Mouse (Mus musculus): ENCODE measurements around the gene AU022252. TPM values are rescaled to one million over a fixed set of nuclear protein-coding genes. Genes with fewer than 3 reads are reported as not detected.

The AU022252 gene
- polyA plus RNA-seq, 1 experiment from 2014 or later: 26.8 TPM

DNA sequence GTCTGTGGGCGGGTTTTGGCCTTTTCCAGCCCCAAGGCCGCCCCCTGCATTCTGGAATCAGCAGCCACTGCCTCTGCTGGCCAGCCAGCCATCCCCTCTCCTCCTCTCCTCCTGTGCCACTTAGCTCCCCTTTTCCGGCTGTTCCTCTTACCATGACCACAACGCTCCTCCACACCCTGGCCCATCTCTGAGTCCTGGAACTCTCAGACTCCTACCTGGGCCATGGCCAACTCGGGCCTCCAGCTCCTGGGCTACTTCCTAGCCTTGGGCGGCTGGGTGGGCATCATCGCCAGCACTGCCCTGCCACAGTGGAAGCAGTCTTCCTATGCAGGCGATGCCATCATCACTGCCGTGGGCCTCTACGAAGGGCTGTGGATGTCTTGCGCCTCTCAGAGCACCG lies 22.8 kb upstream of the AU022252 start, which contains the start of gene Cldn19:
Cldn19 (plus strand) TSS at position 64 of the 400 bp plus-strand sequence.
- Histone ChIP-seq H3K9ac (no peak within 1 kb of the TSS), H3K4me3 (no peak within 1 kb of the TSS)
- WGBS: 76% methylated on average over 12 of the region's 12 CpGs

GRCm38 (mm10) chr4:119254012-119254618 lies 21.6 kb upstream of the AU022252 start:
- ATAC-seq (replicated peaks): peak; percentile 69
- Histone ChIP-seq H3K4me2 (no peak overlapping the region), H3K4me3 (no peak overlapping the region), H3K27me3 (replicated peaks) (no peaks in the 10 kb centered on the region), H3K36me3 (replicated peaks) (no peaks in the 10 kb centered on the region), H3K27ac (peak overlapping the region; percentile 40), H3K9me3 (no peaks in the 10 kb centered on the region), H3K9ac (0 out of 2 replicates have a peak overlapping the region, but pooled peaks have one; percentile 16), H3K4me1 (peaks cover 11% of the 10 kb centered on the region)
- 13% methylated on average over 9 of the region's 9 CpGs for WGBS

More for the DNA sequence above, 22.8 kb upstream of the AU022252 start, which contains the start of gene Cldn19:
- Histone ChIP-seq H3K4me2 (no peak within 1 kb of the TSS), H3K27me3 (replicated peaks) (no peaks in the 10 kb centered on the region), H3K9me3 (no peaks in the 10 kb centered on the region), H3K36me3 (replicated peaks) (no peaks in the 10 kb centered on the region), H3K27ac (peak within 1 kb of the TSS; percentile 40), H3K4me1 (peaks cover 11% of the 10 kb centered on the region)
- ATAC-seq (replicated peaks): no peak

- no peak overlapping the region for H3K4me2 ChIP-seq
- H3K9me3 ChIP-seq: no peaks in the 10 kb centered on the region
- peaks cover 17% of the 10 kb centered on the region for H3K4me1 ChIP-seq
- no peak overlapping the region for H3K4me3 ChIP-seq
- no peak overlapping the region for H3K9ac ChIP-seq
- 0 out of 2 replicates have a peak, but pooled peaks cover 4% of the 10 kb centered on the region for H3K36me3 ChIP-seq (replicated peaks)
- H3K27me3 ChIP-seq (replicated peaks): no peaks in the 10 kb centered on the region
- no peak for ATAC-seq (replicated peaks)
- no peak overlapping the region for H3K27ac ChIP-seq
- WGBS: 72% methylated on average over 7 of the region's 7 CpGs
Observed at GRCm38 (mm10) chr4:119252025-119252808, 19.7 kb upstream of the AU022252 start.

DNA sequence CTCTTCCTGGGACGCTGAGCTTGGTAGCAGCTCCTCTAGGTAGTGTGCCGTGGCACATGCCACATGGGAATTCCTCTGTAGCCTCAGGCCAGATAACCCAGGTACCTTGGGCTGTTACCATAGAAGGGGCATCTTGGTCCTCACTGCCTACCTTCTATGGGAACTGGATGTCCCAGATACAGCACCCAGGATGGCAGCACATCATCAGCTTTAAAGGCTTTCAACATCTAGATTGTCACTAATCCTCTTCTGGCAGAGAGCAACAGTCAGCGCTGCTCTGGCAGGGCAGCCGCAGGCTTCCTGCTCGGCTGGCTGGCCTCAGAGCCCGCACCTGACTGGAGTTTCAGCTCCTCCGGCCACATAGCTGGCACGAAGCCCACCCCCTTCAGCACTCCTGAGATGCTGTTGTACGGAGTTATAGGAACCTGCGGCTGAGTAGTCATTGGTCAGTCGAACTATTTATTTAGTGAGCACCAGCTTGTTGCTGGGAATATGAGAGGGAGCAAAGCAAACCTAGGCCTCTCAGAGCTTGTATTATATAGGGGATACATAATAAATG lies 16.0 kb upstream of the AU022252 start:
- Histone ChIP-seq H3K4me2 (no peak overlapping the region), H3K4me3 (no peak overlapping the region)

DNA sequence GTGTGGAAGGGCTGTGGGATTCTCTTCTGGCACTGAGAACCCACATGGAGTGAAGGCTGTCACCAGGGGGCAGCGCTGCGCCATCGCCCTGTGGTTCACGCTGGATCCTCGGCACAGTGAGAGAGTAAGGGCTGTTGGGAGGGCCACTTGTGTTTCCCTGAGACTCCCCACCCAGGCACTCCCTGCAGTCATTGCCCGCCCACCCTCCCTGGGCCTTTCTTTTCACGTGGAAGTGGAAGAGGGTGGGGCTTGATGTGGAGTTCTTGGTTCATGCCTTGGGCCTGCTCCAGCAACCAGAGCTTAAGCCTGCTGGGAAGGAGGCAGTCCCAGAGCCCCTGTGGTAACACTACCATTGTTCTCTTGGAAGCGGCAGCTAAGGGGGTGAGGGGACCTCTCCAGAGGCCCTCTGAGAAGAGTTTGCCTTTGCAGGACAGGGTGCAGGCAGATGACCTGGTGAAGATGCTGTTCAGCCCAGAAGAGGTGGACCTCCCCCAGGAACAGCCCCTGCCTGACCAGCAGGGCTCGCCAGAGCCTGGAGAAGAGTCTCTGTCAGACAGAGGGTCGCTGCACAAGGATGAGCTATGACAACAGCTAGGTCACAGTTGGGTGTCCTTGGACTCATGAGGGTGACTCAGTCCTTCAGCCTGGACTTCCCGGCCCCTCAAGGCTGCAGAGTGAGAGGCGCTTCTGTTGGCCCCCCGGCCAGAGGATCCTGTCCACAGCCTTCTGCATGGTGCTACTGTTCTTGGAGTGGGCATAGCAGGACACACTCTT lies 15.1 kb upstream of the AU022252 start:
- peaks cover 11% of the 10 kb centered on the region; the same call in 1 of the 2 replicates for H3K36me3 ChIP-seq (replicated peaks)
- H3K9ac ChIP-seq: no peak overlapping the region
- peaks cover 6% of the 10 kb centered on the region; the same call in 1 of the 2 replicates for H3K4me1 ChIP-seq
- no peak overlapping the region for H3K4me2 ChIP-seq
- no peaks in the 10 kb centered on the region for H3K9me3 ChIP-seq
- peak overlapping the region; percentile 32; the same call in 1 of the 2 replicates for H3K27ac ChIP-seq
- ATAC-seq (replicated peaks): peak; percentile 64
- no peaks in the 10 kb centered on the region for H3K27me3 ChIP-seq (replicated peaks)
- WGBS: 19% methylated on average over 13 of the region's 13 CpGs
- H3K4me3 ChIP-seq: no peak overlapping the region

More for the DNA sequence above, 16.0 kb upstream of the AU022252 start:
- H3K27ac ChIP-seq: peak overlapping the region; percentile 32; the same call in 1 of the 2 replicates
- ATAC-seq (replicated peaks): no peak
- 71% methylated on average over 11 of the region's 11 CpGs for WGBS
- H3K4me1 ChIP-seq: peaks cover 6% of the 10 kb centered on the region; the same call in 1 of the 2 replicates
- H3K36me3 ChIP-seq (replicated peaks): peaks cover 7% of the 10 kb centered on the region; the same call in 1 of the 2 replicates
- no peaks in the 10 kb centered on the region for H3K9me3 ChIP-seq
- H3K27me3 ChIP-seq (replicated peaks): no peaks in the 10 kb centered on the region
- H3K9ac ChIP-seq: no peak overlapping the region

DNA sequence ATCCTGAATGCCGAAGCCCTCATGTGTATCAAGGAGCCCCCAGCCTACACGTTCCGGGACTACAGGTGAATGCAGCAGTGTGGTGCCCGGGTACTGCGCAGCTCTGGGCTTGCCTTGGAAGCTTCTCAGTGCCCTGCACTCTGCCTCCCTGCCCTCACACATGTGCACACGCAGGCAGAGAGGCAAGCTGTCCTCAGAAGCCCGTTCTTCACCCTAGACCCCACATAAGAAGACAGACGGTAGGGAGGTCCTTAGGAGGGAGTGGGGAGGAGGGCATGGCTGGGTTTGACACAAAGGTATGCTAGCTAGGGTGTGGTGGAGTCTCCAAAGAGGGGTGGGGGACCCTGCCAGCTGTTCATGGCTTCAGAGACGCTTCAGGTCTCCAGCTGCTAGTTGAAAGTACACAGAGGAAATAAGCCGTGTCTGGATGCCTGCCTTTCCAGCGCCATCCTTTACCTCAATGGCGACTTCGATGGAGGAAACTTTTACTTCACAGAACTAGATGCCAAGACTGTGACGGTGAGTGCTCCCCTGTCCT lies 14.2 kb upstream of the AU022252 start:
- H3K9me3 ChIP-seq: no peaks in the 10 kb centered on the region
- no peak overlapping the region for H3K4me3 ChIP-seq
- WGBS: 72% methylated on average over 14 of the region's 14 CpGs
- peaks cover 6% of the 10 kb centered on the region; the same call in 1 of the 2 replicates for H3K4me1 ChIP-seq
- ATAC-seq (replicated peaks): no peak
- H3K9ac ChIP-seq: no peak overlapping the region
- H3K27ac ChIP-seq: no peak overlapping the region
- peaks cover 18% of the 10 kb centered on the region; the same call in 1 of the 2 replicates for H3K36me3 ChIP-seq (replicated peaks)
- H3K27me3 ChIP-seq (replicated peaks): no peaks in the 10 kb centered on the region
- no peak overlapping the region for H3K4me2 ChIP-seq

- no peak overlapping the region for H3K27ac ChIP-seq
- H3K9ac ChIP-seq: no peak overlapping the region
- no peak overlapping the region for H3K4me3 ChIP-seq
- H3K4me1 ChIP-seq: peaks cover 6% of the 10 kb centered on the region; the same call in 1 of the 2 replicates
- no peaks in the 10 kb centered on the region for H3K27me3 ChIP-seq (replicated peaks)
- ATAC-seq (replicated peaks): no peak
- no peak overlapping the region for H3K4me2 ChIP-seq
- no peaks in the 10 kb centered on the region for H3K9me3 ChIP-seq
- 65% methylated on average over 9 of the region's 9 CpGs for WGBS
- H3K36me3 ChIP-seq (replicated peaks): peaks cover 25% of the 10 kb centered on the region; the same call in 1 of the 2 replicates
Observed at GRCm38 (mm10) chr4:119245961-119246360, 13.4 kb upstream of the AU022252 start.

GRCm38 (mm10) chr4:119245556-119245955 lies 13.0 kb upstream of the AU022252 start:
- Histone ChIP-seq H3K4me3 (no peak overlapping the region), H3K27ac (no peak overlapping the region), H3K9ac (no peak overlapping the region), H3K4me1 (peaks cover 6% of the 10 kb centered on the region; the same call in 1 of the 2 replicates), H3K36me3 (replicated peaks) (peaks cover 25% of the 10 kb centered on the region; the same call in 1 of the 2 replicates), H3K9me3 (no peaks in the 10 kb centered on the region), H3K27me3 (replicated peaks) (no peaks in the 10 kb centered on the region), H3K4me2 (no peak overlapping the region)
- no peak for ATAC-seq (replicated peaks)
- WGBS: 63% methylated on average over 7 of the region's 7 CpGs

DNA sequence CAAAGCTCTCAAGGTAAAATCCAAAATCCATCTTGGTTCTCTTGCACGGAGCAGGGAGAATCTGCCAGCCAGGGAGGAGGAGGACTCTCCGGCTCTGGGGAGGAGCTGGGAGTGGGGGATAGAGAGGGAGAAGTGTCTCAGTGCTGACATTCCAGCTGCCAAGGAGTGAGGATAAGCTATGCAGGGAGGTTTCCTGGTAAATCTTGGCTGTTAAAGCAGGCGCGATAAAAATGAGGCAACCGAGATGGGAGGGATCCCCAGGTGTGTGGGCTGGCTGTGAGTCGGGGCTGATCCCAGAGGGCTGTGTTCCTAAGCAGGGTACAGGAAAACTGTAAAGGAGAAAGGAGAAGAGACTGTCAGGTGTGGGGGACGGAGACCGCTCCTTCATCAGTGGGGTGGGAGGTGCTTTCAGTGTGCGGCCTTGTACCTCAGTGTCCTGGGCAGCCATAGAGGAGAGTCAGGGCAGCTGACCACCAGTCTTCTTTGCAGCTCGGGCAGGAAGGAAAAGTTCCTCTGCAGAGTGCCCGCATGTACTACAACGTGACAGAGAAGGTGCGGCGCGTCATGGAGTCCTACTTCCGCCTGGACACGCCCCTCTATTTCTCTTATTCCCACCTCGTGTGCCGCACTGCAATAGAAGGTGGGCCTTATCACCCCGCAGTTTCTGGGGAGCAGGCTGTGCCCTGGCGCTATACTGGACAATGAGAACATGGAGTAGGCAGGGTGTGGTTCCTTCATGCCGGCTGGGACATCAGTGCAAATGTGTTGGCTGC lies 12.1 kb upstream of the AU022252 start:
- H3K27ac ChIP-seq: no peak overlapping the region
- no peak overlapping the region for H3K4me2 ChIP-seq
- H3K4me1 ChIP-seq: peaks cover 6% of the 10 kb centered on the region; the same call in 1 of the 2 replicates
- no peak overlapping the region for H3K9ac ChIP-seq
- no peaks in the 10 kb centered on the region for H3K27me3 ChIP-seq (replicated peaks)
- H3K4me3 ChIP-seq: no peak overlapping the region
- peaks cover 25% of the 10 kb centered on the region; the same call in 1 of the 2 replicates for H3K36me3 ChIP-seq (replicated peaks)
- no peaks in the 10 kb centered on the region for H3K9me3 ChIP-seq
- WGBS: 83% methylated on average over 22 of the region's 22 CpGs
- ATAC-seq (replicated peaks): no peak

DNA sequence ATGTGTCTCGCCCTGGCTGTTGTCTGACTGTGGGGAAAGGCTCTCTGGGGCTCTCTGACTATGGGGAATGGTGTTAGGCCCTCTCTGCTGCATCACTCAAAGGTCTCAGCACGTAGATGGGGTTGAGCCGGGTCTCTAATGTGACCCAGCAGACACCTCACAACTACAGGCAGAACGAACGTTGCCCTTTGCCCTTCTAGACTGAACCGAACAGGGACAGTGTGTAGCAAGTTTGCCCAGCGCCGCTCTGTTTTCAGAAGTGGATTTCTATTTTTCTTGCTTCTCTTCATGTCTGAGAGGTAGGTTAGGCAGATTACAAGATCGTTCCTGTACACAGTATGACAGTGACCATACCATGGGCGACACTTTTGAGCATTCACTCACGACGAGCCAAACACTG lies 10.1 kb upstream of the AU022252 start:
- peaks cover 6% of the 10 kb centered on the region; the same call in 1 of the 2 replicates for H3K4me1 ChIP-seq
- no peak overlapping the region for H3K4me3 ChIP-seq
- H3K27me3 ChIP-seq (replicated peaks): no peaks in the 10 kb centered on the region
- no peaks in the 10 kb centered on the region for H3K9me3 ChIP-seq
- H3K4me2 ChIP-seq: no peak overlapping the region
- peaks cover 21% of the 10 kb centered on the region; the same call in 1 of the 2 replicates for H3K36me3 ChIP-seq (replicated peaks)
- WGBS: 93% methylated on average over 12 of the region's 12 CpGs
- no peak overlapping the region for H3K27ac ChIP-seq
- no peak for ATAC-seq (replicated peaks)
- H3K9ac ChIP-seq: no peak overlapping the region

- H3K4me3 ChIP-seq: no peak overlapping the region
- H3K27me3 ChIP-seq (replicated peaks): no peaks in the 10 kb centered on the region
- H3K4me1 ChIP-seq: peaks cover 5% of the 10 kb centered on the region; the same call in 1 of the 2 replicates
- no peak overlapping the region for H3K4me2 ChIP-seq
- H3K27ac ChIP-seq: no peak overlapping the region
- no peak for ATAC-seq (replicated peaks)
- no peak overlapping the region for H3K9ac ChIP-seq
- WGBS: 85% methylated on average over 14 of the region's 14 CpGs
- no peaks in the 10 kb centered on the region for H3K9me3 ChIP-seq
- peaks cover 28% of the 10 kb centered on the region; the same call in 1 of the 2 replicates for H3K36me3 ChIP-seq (replicated peaks)
Observed at GRCm38 (mm10) chr4:119241664-119242063, 9.2 kb upstream of the AU022252 start.

Measured in midbrain, embryonic 15.5 days (tissue).